Mouse (Mus musculus): Measurements from ENCODE around the gene Grik5.
"Not testable (repeated sequence)": the region's sequence is repeated elsewhere in the genome, so short reads cannot be mapped to it uniquely, and the experiment has no call there.

The Grik5 gene

DNA sequence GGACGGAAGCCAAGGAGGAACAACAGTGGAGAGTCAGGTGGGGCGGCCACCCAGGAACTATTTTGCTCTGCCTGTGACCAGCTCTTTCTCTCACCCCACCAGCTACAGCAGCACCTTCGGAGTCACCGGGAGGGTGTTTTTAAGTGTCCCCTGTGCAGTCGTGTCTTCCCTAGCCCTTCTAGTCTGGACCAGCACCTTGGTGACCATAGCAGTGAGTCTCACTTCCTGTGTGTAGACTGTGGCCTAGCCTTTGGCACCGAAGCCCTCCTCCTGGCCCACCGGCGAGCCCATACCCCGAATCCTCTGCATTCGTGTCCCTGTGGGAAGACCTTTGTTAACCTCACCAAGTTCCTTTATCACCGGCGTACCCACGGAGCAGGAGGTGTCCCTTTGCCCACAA is 8.3 kb upstream of the Grik5 start:
- in situ Hi-C loops (cut with MseI, MboI), result no loop called here

DNA sequence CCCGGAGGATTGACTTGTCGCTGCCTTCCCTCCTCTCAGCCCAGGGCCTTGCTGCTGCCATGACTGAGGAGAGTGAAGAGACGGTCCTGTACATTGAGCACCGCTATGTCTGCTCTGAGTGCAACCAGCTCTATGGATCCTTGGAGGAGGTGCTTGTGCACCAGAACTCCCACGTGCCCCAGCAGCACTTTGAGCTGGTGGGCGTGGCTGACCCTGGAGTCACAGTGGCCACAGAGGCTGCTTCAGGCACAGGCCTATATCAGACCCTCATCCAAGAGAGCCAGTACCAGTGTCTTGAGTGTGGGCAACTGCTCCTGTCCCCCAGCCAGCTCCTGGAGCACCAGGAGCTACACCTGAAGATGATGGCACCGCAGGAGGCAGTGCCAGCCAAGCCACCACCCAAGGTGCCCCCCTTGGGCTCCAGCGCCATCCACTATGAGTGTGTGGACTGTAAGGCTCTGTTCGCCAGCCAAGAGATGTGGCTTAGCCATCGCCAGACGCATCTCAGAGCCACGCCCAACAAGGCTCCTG is 7.4 kb upstream of the Grik5 start:
- in situ Hi-C loops (cut with MseI, MboI), result no loop called here

DNA sequence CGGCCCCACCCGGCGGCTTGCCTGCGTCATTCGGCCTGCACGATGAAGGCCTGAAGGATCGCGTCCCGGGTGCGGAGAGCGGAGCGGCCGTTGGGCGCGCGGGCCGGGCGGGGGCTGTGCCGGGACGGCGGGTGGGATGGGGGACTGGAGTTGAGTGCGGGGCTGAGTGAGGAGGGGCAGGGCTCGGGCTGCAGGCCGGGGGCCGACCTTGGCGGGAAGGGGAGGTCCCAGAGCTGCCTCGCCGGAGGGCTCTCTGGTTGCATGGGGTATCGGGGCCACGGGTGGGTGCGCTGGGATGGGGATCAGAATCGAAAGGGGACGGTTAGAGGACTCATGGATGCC is 5.2 kb upstream of the Grik5 start:
- in situ Hi-C loops (cut with MseI, MboI), result no loop called here

DNA sequence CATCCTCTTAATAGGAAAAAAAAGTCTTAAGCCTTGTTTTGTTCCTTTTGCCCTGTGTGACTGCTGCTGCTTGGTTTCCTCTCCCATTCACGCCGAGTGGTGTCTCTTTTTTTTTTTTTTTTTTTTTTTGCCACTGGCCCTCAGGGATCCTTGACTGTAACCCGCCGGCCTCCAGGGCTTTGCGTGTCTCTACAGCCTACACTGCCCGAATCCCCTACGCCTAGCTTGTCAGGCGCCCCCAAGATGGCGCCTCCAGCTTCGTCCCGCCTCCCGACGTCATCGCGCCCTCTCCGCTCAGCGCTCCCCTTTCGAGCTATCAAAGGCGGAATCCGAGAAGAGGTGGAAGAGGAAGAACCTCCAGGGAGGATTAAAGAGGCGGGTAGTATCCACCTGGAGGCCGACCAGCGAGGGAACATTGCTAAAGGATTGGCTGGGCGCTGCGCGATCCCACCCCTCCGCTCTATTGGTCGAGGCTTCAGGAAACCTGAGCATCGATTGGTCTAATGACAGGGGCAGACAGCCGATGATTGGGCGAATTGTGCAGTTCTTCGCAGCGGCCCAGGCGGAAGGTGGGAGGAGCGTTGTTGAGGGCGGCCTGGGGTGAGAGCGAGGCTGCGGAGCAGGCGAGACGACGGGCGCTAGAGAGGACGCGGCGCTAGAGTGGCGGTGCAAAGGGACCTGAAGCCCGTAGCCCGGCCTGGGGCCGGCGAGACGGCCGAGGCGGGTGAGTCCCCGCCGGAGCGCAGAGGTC is 4.7 kb upstream of the Grik5 start:
- in situ Hi-C loops (cut with MseI, MboI), result no loop called here

DNA sequence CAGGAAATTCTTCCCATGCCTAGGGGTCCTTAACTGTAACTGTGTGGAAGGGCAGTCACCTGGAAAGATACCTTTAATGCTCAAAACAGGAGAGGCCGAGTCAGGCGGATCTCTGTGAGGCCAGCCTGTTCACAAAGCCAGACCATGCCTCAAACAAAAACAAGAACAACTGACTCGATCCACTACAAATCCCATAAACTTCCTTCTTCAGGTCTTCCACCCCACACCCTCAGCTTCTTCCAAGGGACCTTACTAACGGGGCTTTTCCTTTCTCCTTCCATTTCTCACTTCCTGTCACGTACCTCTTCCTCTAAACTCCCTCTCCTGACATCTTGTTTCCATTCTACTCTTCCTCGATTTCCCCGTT is 4.1 kb upstream of the Grik5 start:
- in situ Hi-C loops (cut with MseI, MboI), result no loop called here

DNA sequence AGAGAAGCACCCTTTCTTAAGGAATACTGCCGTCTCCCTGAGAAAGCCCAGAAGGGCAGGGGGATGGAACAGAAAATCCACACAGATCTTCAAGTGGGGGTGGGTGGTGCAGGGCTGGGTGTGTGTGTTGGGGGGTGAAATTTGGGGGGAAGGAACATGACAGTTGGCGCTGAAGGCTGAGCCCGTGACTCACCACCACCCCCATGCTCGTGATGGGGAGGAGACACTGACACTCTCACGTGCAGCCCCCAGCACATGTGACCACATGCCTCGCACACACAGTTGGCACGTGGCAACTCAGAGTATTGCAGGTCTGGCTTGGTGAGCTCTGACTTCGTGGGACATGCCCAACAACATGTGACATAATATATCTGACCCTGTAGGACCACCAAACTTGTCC is 1.8 kb upstream of the Grik5 start:
- in situ Hi-C loops (cut with MseI, MboI), result no loop called here

DNA sequence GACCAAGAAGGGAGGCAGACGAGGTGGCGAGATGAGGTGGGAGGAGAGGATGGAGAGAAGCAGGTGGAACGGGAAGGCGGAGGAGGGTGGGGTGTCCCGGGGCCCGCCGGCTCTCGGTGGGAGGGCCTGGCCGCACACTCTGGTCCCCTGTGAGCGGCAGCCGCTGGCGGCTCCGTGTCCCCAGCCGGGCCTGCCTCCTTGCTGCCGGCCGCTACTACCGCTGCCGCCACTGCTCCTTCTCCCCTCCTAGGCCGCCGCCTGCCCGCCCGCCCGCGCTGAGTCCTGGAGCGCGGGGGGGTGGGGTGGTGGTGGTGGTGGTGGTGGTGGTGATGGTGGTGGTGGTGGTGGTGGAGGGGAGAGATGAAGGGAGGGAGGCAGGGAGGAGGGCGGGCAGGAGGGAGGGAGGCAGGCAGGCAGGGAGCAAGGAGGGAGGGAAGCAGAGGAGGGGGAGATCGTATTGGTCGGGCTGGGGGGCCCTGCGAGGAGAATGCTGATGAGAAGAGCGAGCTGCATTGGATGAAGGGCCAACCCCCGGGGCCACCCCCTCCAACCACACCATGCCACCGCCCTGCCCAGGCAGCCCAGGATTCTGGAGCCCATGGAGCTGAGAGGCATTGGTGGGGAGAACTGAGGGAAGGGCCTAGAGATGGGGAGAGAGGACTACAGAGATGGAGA is 707 bp upstream of the Grik5 start:
- in situ Hi-C loops (cut with MseI, MboI), result no loop called here

DNA sequence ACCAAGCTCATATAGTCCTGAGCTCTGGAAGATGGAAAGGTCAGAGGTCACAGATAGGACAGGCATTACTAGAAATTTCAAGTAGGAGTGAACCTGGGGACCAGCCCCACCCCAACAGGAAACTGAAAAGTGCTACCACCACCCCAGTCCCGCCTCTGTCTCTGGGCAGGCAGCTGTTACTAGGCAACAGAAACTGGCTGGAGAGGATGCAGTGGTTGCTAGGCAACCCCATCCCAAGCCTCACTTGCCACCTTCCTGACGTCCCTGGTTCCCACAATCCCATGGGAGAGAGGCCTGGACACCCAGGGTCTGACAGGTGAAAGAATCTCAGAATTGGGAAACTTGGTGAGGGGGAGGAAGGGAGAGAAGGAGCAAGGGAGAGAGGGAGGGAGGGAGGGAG is 3.4 kb downstream of the Grik5 start:
- in situ Hi-C loops (cut with MseI, MboI), result no loop called here

DNA sequence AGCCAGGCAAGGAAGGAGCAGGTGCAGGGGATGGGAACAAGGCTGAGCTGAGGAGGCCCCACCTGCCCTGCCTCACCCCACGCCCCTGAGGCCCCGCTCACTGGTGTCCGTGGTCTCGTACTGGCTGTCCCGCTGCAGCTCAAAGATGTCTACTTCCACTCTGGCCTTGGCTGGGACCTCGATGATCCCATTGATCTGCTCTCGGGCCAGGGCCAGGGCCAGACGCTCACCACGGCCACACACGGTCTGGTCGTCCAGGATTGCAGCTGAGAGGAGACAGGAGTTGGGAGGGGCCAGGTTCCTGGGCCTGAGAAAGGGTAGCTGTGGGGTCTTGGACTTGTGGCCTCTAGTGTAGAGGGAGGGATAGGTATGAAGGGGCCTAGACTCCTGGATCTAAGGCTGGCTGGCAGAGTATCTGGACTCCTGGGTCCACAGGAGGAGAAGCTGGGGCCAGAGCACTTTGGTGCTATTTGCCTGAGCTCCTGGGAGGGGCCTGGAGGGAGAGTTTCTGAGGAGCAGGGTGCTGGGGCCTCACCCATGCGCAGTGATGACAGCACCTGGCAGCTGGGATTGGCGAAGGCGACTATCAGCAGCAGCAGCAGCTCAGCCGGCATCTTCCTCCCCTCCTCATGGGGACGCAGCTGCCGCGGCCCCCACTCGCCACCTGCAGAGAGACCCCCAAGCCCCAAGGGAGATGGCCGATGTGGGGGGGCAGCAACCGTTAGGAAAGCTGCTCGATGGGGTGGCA is 4.1 kb downstream of the Grik5 start:
- in situ Hi-C loops (cut with MseI, MboI), result no loop called here

DNA sequence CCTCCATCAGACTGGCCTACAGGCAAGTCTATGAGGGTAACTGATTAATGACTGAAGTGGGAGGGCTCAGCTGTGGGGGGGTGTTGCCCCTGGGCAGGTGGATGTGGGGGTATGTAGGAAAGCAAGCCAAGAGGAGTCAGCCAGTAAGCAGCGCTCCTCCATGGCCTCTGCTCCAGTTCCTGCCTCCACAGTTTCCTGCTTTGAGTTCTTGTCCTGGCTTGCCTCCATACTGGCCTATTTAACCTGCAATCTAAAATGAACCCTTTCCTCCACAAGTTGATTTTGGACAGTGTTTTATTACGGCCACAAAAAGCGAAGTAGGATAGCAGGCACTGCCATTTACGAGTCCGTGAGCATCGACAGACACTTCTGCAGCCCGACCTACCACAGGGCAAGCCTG is 4.8 kb downstream of the Grik5 start:
- in situ Hi-C loops (cut with MseI, MboI), result no loop called here

DNA sequence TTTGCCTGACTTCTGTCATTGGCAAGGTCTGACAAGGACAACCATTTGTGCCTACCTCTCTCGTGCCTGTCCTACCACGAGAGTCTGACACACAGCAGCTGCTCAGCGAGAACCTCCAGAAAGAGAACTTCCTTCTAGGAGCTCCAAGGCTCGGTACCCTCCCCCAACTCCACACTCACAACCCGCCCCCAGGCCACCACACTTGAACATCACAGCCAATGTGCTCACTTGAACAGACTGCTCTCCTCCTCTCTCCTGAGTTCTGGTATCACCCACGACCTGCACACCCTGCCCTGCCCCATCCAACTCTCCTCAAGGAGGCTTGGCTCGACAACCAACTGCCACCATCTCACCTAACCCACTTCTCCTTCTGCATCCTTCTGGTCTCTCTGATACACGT is 8.2 kb downstream of the Grik5 start:
- in situ Hi-C loops (cut with MseI, MboI), result no loop called here

DNA sequence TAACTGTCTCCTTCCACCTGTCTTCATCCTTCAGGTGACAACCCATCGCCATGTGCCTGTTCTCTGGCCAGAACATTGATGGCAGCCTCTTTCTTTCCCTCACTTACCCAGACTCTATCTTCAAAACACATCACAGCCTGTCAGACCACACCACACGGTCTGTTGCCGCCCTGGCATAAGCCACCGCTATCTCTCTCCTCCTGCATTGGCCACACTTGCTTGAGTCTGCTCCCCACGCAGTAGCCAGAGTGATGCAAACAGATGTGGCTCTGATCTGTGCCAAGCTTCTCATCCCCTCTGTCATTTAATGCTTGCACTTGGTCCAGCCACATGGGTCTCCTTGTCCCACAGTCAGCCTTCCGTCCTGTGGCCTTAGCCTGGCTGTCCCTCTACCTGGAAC is 8.8 kb downstream of the Grik5 start:
- in situ Hi-C loops (cut with MseI, MboI), result no loop called here

DNA sequence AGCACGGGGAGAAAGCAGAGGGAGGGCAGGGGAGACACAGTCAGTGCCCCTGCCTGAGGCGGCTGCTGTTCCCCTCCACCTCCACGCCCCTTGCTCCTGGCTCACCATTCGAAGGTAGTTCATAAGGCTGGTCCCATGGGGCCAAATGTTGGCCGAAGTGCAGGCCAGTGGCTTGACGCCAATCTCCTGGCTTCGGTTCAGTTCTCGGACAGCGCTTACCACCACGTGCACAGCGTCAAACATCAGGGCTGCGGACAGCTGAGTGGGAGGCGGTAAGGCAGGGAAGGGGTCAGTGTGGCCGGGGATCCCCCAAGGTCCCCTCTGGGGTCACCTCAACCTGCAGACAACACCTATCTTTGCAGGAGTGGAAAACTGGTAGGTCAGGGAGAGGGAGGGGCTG is 13.3 kb downstream of the Grik5 start:
- in situ Hi-C loops (cut with MseI, MboI), result no loop called here

DNA sequence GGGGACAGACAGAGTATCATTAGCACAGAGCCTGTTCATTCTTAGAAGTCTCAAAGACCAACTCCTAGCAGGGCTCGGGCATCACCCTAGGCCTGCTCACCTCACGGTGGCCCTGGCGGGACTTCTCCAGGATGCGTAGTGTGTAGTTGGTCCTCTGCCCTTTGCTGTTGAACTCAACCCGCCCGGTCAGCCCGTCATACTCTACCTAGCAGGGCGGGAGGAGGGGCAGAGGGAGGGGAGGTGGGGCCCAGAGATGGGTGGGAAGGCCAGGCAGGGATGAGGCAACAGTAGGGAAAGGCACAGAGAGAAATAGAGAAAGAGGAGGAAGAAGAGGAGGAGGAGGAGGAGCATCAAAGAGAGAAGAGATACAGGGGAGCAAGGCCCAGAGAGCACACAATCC is 13.8 kb downstream of the Grik5 start:
- in situ Hi-C loops (cut with MseI, MboI), result no loop called here

DNA sequence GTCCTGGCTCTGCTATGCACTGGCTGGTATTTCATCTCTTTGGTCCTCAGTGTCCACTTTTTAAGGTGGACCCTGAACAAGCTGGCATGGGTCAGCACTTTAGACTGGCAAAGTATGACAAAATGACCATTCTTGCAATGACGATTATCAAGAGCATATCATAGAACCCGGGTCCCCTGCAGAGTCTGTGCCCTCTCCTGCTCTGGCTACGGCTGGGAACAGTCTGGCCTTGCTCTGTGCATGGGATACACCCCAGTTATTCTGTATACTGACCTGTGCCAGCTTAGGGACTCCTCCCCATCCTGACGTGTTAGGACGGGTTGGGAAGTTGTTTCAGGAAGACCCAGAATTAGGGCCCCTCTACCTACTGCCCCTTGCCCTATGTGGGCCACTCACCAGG is 14.3 kb downstream of the Grik5 start:
- in situ Hi-C loops (cut with MseI, MboI), result no loop called here

DNA sequence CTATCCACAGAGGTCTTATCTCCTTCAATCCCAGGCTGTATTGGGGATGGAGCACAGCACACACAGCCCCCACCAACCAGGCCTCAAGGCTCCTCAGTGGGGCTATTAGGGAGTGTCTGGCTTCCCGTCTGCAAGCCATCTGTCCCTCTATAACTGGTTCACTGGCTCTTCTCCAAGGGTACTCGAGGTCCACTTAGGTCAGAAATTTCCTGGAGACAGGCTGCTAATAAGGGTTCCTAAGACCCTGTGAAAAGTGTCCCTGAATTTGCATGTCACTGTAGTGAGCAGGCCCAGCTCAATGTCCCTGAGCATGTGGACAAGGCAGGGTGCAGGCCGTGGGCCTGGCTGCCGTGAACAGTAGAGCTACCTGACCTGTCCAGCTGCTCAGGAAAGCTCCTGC is 15.2 kb downstream of the Grik5 start:
- in situ Hi-C loops (cut with MseI, MboI), result no loop called here

DNA sequence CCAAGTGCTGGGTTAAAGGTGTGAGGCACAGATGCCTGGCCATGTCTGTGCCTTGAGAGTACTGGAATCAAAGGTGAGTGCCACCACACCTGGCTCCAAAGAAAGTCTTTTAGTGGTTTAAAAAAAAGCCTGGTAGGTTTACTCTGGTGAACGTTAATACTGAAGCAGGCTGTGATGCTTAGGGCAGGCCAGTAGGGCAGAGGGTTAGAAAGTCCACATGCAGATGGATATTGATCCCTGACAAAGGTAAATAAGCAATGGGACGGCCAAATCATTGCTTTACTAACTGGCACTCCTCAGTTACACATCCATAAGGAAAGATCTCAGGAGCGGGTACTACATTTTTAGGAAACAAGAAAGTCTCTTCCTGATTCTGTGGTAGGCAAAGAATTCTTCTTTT is 19.6 kb downstream of the Grik5 start:
- in situ Hi-C loops (cut with MseI, MboI), result no loop called here

DNA sequence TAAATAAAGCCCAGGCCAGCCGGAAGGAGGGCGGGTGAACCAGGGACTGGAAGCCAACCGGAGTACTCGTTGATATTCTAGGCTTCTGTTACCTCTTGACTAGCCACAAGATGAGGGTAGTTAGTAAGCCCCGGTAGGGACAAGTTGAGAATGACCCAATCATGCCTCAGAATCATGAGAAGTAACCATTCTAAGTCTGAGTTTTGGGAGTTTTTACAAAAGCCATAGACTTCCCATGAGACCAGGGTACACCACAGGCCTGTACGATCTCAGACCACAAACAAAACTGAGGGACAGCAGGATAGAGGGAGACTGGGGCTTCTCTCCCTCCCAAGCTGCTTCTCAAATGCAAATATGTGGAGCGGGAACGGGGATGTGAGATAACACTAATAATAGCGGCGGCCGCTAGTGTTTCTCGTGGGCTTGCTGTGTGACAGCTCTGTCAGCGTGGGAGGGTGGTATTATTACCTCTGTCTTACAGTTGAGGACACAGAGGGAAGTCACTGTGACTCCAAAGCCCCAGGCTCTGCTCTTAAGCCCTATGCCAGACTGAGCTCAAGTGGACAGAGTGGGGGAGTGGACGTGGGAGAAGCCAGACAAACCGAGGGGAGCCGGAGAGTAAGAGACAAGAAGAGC is 22.7 kb downstream of the Grik5 start:
- in situ Hi-C loops (cut with MseI, MboI), result no loop called here

DNA sequence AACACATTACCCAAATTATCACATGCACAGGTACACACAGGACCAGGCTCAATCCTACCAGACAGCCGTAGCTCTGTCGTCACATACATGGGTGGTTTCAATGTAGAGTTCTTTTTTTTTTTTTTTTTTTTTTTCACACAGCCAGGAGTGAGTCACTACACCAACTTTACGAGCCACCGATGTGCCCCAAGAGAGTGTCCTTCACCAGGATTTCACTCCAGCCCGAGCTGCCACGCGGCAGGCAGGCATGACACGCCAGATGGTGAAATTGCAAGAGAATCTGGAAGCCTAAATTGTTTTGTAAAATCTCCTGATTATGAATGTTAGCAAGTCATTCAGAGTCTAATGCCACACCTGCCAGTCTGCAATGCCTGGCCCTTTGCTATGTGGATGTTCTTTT is 24.8 kb downstream of the Grik5 start:
- in situ Hi-C loops (cut with MseI, MboI), result no loop called here

DNA sequence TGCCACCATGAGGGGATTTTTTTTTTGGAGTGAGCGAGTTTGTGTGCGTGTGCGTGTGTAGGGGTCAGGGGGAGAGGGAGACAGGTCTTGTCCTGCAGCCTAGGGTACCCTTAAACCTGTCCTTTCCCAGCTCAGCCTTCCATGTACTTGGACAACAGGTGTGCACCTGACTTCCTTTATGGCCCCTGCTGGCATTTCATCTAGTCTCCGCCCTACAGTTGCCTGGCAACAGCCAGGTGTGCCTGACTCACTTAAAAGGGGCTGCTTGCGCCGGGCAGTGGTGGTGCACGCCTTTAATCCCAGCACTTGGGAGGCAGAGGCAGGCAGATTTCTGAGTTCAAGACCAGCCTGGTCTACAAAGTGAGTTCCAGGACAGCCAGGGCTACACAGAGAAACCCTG is 27.5 kb downstream of the Grik5 start:
- in situ Hi-C loops (cut with MseI, MboI), result not testable (repeated sequence)

DNA sequence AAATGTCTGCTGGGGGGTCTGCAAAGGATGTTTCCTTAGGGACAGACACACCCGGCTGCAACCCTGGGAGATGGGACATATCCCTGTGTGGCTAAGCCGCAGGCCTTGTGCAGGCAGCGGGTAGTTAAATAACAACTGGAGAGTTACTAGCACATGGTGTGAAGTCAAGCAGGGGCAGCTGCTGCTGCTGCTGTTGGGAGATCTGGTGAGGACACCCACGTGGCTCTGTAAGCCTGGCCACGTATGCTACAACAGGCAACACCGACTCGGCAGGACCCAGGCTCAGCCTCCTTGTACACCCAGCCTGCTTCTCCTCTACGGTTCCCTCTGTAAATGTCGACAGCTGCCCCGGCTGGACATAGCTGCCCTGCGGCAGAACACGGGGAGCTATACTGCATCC is 30.2 kb downstream of the Grik5 start:
- in situ Hi-C loops (cut with MseI, MboI), result no loop called here

DNA sequence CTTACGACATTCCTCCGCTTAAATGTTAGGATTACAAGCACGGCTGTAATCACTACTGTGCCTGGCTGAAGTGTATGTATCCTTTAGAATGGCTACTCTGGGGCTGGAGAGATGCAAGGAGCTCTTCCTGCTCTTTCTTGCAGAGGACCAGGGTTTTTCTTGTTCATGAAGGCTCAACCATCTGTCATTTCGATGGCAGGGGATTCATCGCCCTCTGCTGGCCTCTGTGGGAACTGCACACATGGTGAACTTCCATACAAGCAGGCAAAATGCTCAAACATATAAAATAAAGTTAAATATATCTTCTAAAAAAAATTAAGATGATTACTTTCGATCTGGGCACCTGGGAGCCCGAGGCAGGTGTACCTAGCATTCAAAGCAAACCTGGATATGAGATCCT is 36.2 kb downstream of the Grik5 start:
- in situ Hi-C loops (cut with MseI, MboI), result no loop called here
